Comparison of ENCODE assay signal across 8 mouse cellular contexts in genomic region chr12:83987242-83987582, GRCm38 (mm10). TPM values are rescaled to one million over a fixed set of nuclear protein-coding genes. Genes with fewer than 3 reads are reported as not detected.
DNase-seq lines count a peak whose midpoint lies in the region; ATAC-seq and TF ChIP-seq lines count a peak whose summit lies in the region.

No protein-coding gene starts in this region.

- peak overlapping the region; percentile 67 for H3K4me2 ChIP-seq in kidney, postnatal 0 days (ENCODE audit: low read length)
- peak overlapping the region; percentile 63 for H3K4me2 ChIP-seq in embryonic facial prominence, embryonic 14.5 days (ENCODE audit: low read depth, low read length)
- peak overlapping the region; percentile 59 for H3K4me2 ChIP-seq in intestine, embryonic 14.5 days (ENCODE audit: low read length)
- H3K4me2 ChIP-seq in midbrain, postnatal 0 days (ENCODE audit: low read depth, low read length, poor library complexity, severe bottlenecking) = peak overlapping the region; percentile 61

- peak; percentile 22 for ATAC-seq in kidney, postnatal 0 days (replicated peaks; ENCODE audit: low FRiP score, low read depth)
- 0 out of 2 replicates have a peak, but pooled peaks have one; percentile 9 for ATAC-seq in embryonic facial prominence, embryonic 14.5 days (ENCODE audit: low read depth)
- peak; percentile 34 for ATAC-seq in intestine, embryonic 14.5 days (replicated peaks; ENCODE audit: low FRiP score, low TSS enrichment, low read depth)
- ATAC-seq in midbrain, postnatal 0 days (ENCODE audit: low FRiP score) = no peak
- ATAC-seq in activated CD4-positive, CD25-positive, alpha-beta regulatory T cell, adult 4 months = no peak

- 18% methylated on average over 8 of the region's 8 CpGs for WGBS in kidney, postnatal 0 days
- WGBS in embryonic facial prominence, embryonic 14.5 days = 23% methylated on average over 8 of the region's 8 CpGs
- WGBS in intestine, embryonic 14.5 days = 18% methylated on average over 8 of the region's 8 CpGs
- 32% methylated on average over 8 of the region's 8 CpGs for WGBS in midbrain, postnatal 0 days

- TF ChIP-seq CTCF in kidney, postnatal 0 days (IDR thresholded peaks at IDR 0.05; ENCODE audit: low read depth) = no peak
- TF ChIP-seq CTCF in midbrain, postnatal 0 days (IDR thresholded peaks at IDR 0.05) = no peak

- peak overlapping the region; percentile 60 for H3K4me3 ChIP-seq in kidney, postnatal 0 days (replicated peaks; ENCODE audit: low read depth, low read length)
- peak overlapping the region; percentile 64 for H3K4me3 ChIP-seq in embryonic facial prominence, embryonic 14.5 days (ENCODE audit: low read depth, low read length)
- H3K4me3 ChIP-seq in intestine, embryonic 14.5 days (ENCODE audit: low read depth, low read length) = peak overlapping the region; percentile 55
- peak overlapping the region; percentile 53 for H3K4me3 ChIP-seq in midbrain, postnatal 0 days (ENCODE audit: low read depth, low read length)

- no peaks in the 10 kb centered on the region for H3K9me3 ChIP-seq in kidney, postnatal 0 days (replicated peaks; ENCODE audit: low read length)
- H3K9me3 ChIP-seq in embryonic facial prominence, embryonic 14.5 days (ENCODE audit: control insufficient read depth, low read length) = no peaks in the 10 kb centered on the region
- H3K9me3 ChIP-seq in intestine, embryonic 14.5 days (ENCODE audit: control insufficient read depth, low read length) = peaks cover 2% of the 10 kb centered on the region; the same call in 1 of the 2 replicates
- H3K9me3 ChIP-seq in midbrain, postnatal 0 days (ENCODE audit: low read length) = no peaks in the 10 kb centered on the region

- peak overlapping the region; percentile 98 for H3K27ac ChIP-seq in kidney, postnatal 0 days
- H3K27ac ChIP-seq in embryonic facial prominence, embryonic 14.5 days (replicated peaks; ENCODE audit: low read depth, low read length) = peak overlapping the region; percentile 96
- H3K27ac ChIP-seq in intestine, embryonic 14.5 days (ENCODE audit: low read depth) = peak overlapping the region; percentile 93
- H3K27ac ChIP-seq in midbrain, postnatal 0 days (ENCODE audit: low read depth, low read length) = peak overlapping the region; percentile 90

- H3K9ac ChIP-seq in kidney, postnatal 0 days (ENCODE audit: low read depth, low read length) = peak overlapping the region; percentile 92; the same call in 1 of the 2 replicates
- H3K9ac ChIP-seq in embryonic facial prominence, embryonic 14.5 days (ENCODE audit: low read depth, low read length) = peak overlapping the region; percentile 83
- H3K9ac ChIP-seq in intestine, embryonic 14.5 days (ENCODE audit: low read length) = peak overlapping the region; percentile 74; the same call in 1 of the 2 replicates
- H3K9ac ChIP-seq in midbrain, postnatal 0 days (replicated peaks; ENCODE audit: low read length, poor library complexity, severe bottlenecking) = peak overlapping the region; percentile 68

- H3K4me1 ChIP-seq in kidney, postnatal 0 days (replicated peaks; ENCODE audit: insufficient read depth, low read length) = 0 out of 2 replicates have a peak, but pooled peaks cover 5% of the 10 kb centered on the region
- 0 out of 2 replicates have a peak, but pooled peaks cover 4% of the 10 kb centered on the region for H3K4me1 ChIP-seq in embryonic facial prominence, embryonic 14.5 days (ENCODE audit: control insufficient read depth, insufficient read depth, low read length)
- peaks cover 12% of the 10 kb centered on the region for H3K4me1 ChIP-seq in intestine, embryonic 14.5 days (replicated peaks; ENCODE audit: control insufficient read depth, insufficient read depth, low read length)
- no peaks in the 10 kb centered on the region for H3K4me1 ChIP-seq in midbrain, postnatal 0 days (ENCODE audit: insufficient read depth, low read length)

- DNase-seq in kidney, postnatal 0 days (ENCODE audit: low spot score) = no peak
- no peak for DNase-seq in kidney, adult 11 months
- no peak for DNase-seq in embryonic facial prominence, embryonic 14.5 days (ENCODE audit: low spot score)
- DNase-seq in intestine, embryonic 14.5 days (ENCODE audit: low spot score) = no peak
- no peak for DNase-seq in midbrain, postnatal 0 days (ENCODE audit: low spot score)
- no peak for DNase-seq in MN1 (ENCODE audit: low spot score)
- DNase-seq in ovary, postnatal 36 days (ENCODE audit: low spot score) = no peak

- H3K36me3 ChIP-seq in kidney, postnatal 0 days (ENCODE audit: insufficient read depth, low read length) = no peaks in the 10 kb centered on the region
- H3K36me3 ChIP-seq in embryonic facial prominence, embryonic 14.5 days (ENCODE audit: control insufficient read depth, insufficient read depth, low read length) = no peaks in the 10 kb centered on the region
- H3K36me3 ChIP-seq in intestine, embryonic 14.5 days (ENCODE audit: control insufficient read depth, insufficient read depth, low read length) = peaks cover 7% of the 10 kb centered on the region; the same call in 1 of the 2 replicates
- no peaks in the 10 kb centered on the region for H3K36me3 ChIP-seq in midbrain, postnatal 0 days (ENCODE audit: insufficient read depth, low read length)

- no peaks in the 10 kb centered on the region for H3K27me3 ChIP-seq in kidney, postnatal 0 days (ENCODE audit: insufficient read depth, low read length)
- H3K27me3 ChIP-seq in embryonic facial prominence, embryonic 14.5 days (replicated peaks; ENCODE audit: control insufficient read depth, insufficient read depth, low read length) = no peaks in the 10 kb centered on the region
- no peaks in the 10 kb centered on the region for H3K27me3 ChIP-seq in intestine, embryonic 14.5 days (replicated peaks; ENCODE audit: control insufficient read depth, insufficient read depth, low read length)
- no peaks in the 10 kb centered on the region for H3K27me3 ChIP-seq in midbrain, postnatal 0 days (ENCODE audit: insufficient read depth, low read length)

RNA-seq across cellular contexts. Expression of gene Acot2, which starts 0.4 kb away (rescaled TPM):
- 64.8 and 71.9 TPM in 2 replicates for polyA plus RNA-seq in kidney, postnatal 0 days (2015; fragmentation: Nextera tagmentation; extraction: Ambion mirVana)
- 9.8 and 14.5 TPM in 2 replicates for polyA plus RNA-seq in embryonic facial prominence, embryonic 14.5 days (2014; fragmentation: Nextera tagmentation; extraction: Ambion mirVana)
- 25.9 and 26.6 TPM in 2 replicates for polyA plus RNA-seq in intestine, embryonic 14.5 days (2014; fragmentation: Nextera tagmentation; extraction: Ambion mirVana)
- total RNA-seq in midbrain, postnatal 0 days (2014; rRNA removed) = 16.7 and 20.7 TPM in 2 replicates
- 22.1 and 26.0 TPM in 2 replicates for polyA plus RNA-seq in midbrain, postnatal 0 days (2015; fragmentation: Nextera tagmentation; extraction: Ambion mirVana)
- polyA plus RNA-seq in activated CD4-positive, CD25-positive, alpha-beta regulatory T cell, adult 4 months (2017; shearing (Covaris generic)) = 10 to 100 TPM; 24.2 to 34.4 TPM

RNA-seq across cellular contexts. Expression of gene Heatr4, which starts 2.6 kb away (rescaled TPM):
- not detected in 2 replicates for polyA plus RNA-seq in kidney, postnatal 0 days (2015; fragmentation: Nextera tagmentation; extraction: Ambion mirVana)
- not detected in 2 replicates for polyA plus RNA-seq in embryonic facial prominence, embryonic 14.5 days (2014; fragmentation: Nextera tagmentation; extraction: Ambion mirVana)
- polyA plus RNA-seq in intestine, embryonic 14.5 days (2014; fragmentation: Nextera tagmentation; extraction: Ambion mirVana) = not detected in 2 replicates
- total RNA-seq in midbrain, postnatal 0 days (2014; rRNA removed) = 0.05 TPM in 1 of 2 replicates, not detected in the other
- polyA plus RNA-seq in midbrain, postnatal 0 days (2015; fragmentation: Nextera tagmentation; extraction: Ambion mirVana) = 0.10 TPM in 1 of 2 replicates, not detected in the other
- polyA plus RNA-seq in activated CD4-positive, CD25-positive, alpha-beta regulatory T cell, adult 4 months (2017; shearing (Covaris generic)) = not detected

RNA-seq across cellular contexts. Expression of gene Acot1, which starts 22.1 kb away (rescaled TPM):
- polyA plus RNA-seq in kidney, postnatal 0 days (2015; fragmentation: Nextera tagmentation; extraction: Ambion mirVana) = 176 and 184 TPM in 2 replicates
- 40.2 and 41.4 TPM in 2 replicates for polyA plus RNA-seq in embryonic facial prominence, embryonic 14.5 days (2014; fragmentation: Nextera tagmentation; extraction: Ambion mirVana)
- polyA plus RNA-seq in intestine, embryonic 14.5 days (2014; fragmentation: Nextera tagmentation; extraction: Ambion mirVana) = 89.0 and 99.5 TPM in 2 replicates
- total RNA-seq in midbrain, postnatal 0 days (2014; rRNA removed) = 117 and 120 TPM in 2 replicates
- polyA plus RNA-seq in midbrain, postnatal 0 days (2015; fragmentation: Nextera tagmentation; extraction: Ambion mirVana) = 114 and 120 TPM in 2 replicates
- not detected for polyA plus RNA-seq in activated CD4-positive, CD25-positive, alpha-beta regulatory T cell, adult 4 months (2017; shearing (Covaris generic))

RNA-seq across cellular contexts. Expression of gene Riox1, which starts 36.8 kb away (rescaled TPM):
- 12.3 and 13.0 TPM in 2 replicates for polyA plus RNA-seq in kidney, postnatal 0 days (2015; fragmentation: Nextera tagmentation; extraction: Ambion mirVana)
- polyA plus RNA-seq in embryonic facial prominence, embryonic 14.5 days (2014; fragmentation: Nextera tagmentation; extraction: Ambion mirVana) = 11.8 and 13.0 TPM in 2 replicates
- polyA plus RNA-seq in intestine, embryonic 14.5 days (2014; fragmentation: Nextera tagmentation; extraction: Ambion mirVana) = 13.0 and 17.2 TPM in 2 replicates
- 25.3 and 27.8 TPM in 2 replicates for total RNA-seq in midbrain, postnatal 0 days (2014; rRNA removed)
- 10.4 and 12.6 TPM in 2 replicates for polyA plus RNA-seq in midbrain, postnatal 0 days (2015; fragmentation: Nextera tagmentation; extraction: Ambion mirVana)
- polyA plus RNA-seq in activated CD4-positive, CD25-positive, alpha-beta regulatory T cell, adult 4 months (2017; shearing (Covaris generic)) = 1 to 10 TPM; 1.2 to 2.0 TPM

RNA-seq across cellular contexts. Expression of gene Acot4, which starts 51.0 kb away (rescaled TPM):
- polyA plus RNA-seq in kidney, postnatal 0 days (2015; fragmentation: Nextera tagmentation; extraction: Ambion mirVana) = 17.5 and 20.7 TPM in 2 replicates
- 0.13 and 0.38 TPM in 2 replicates for polyA plus RNA-seq in embryonic facial prominence, embryonic 14.5 days (2014; fragmentation: Nextera tagmentation; extraction: Ambion mirVana)
- 2.2 and 2.5 TPM in 2 replicates for polyA plus RNA-seq in intestine, embryonic 14.5 days (2014; fragmentation: Nextera tagmentation; extraction: Ambion mirVana)
- total RNA-seq in midbrain, postnatal 0 days (2014; rRNA removed) = 0.33 and 1.7 TPM in 2 replicates
- polyA plus RNA-seq in midbrain, postnatal 0 days (2015; fragmentation: Nextera tagmentation; extraction: Ambion mirVana) = 0.84 and 1.3 TPM in 2 replicates
- polyA plus RNA-seq in activated CD4-positive, CD25-positive, alpha-beta regulatory T cell, adult 4 months (2017; shearing (Covaris generic)) = not detected

Comparison
In these comparisons a context has a peak if more than half of its experiments do, and no peak if none do; other contexts are left out.
1. ATAC-seq: peak in kidney, postnatal 0 days (single experiment), embryonic facial prominence, embryonic 14.5 days (single experiment) and intestine, embryonic 14.5 days (single experiment); none in midbrain, postnatal 0 days (single experiment) and activated CD4-positive, CD25-positive, alpha-beta regulatory T cell, adult 4 months (single experiment).
2. RNA of gene Acot1, which starts 22.1 kb away (polyA plus RNA-seq): 176 to 184 TPM in kidney, postnatal 0 days, 114 to 120 TPM in midbrain, postnatal 0 days, 89.0 to 99.5 TPM in intestine, embryonic 14.5 days and 40.2 to 41.4 TPM in embryonic facial prominence, embryonic 14.5 days; not detected in activated CD4-positive, CD25-positive, alpha-beta regulatory T cell, adult 4 months; every median in the first group is over 10 times any median in the second.
3. Peak in every context shown above with its lines, with median percentiles within 50 percentile points of each other: H3K27ac ChIP-seq, H3K4me2 ChIP-seq, H3K4me3 ChIP-seq and H3K9ac ChIP-seq.